Mouse (Mus musculus) cerebellum, adult 18-20 months (tissue): ENCODE data around the gene Cdk4.
A peak's percentile ranks its signal among the peaks of the same experiment; 100 is the strongest.

Experiments
- DNase-seq, 2 experiments: peaks; one replicate each; pipeline ENCODE4 v3.0.0; 2021

Gene Cdk4

GRCm38 (mm10) chr10:127075651-127076050, 12.3 kb downstream of the Cdk4 start:
- no peak for DNase-seq

- DNase-seq, result no peak
Measured at GRCm38 (mm10) chr10:127076082-127076481, 12.7 kb downstream of the Cdk4 start.

- DNase-seq, result no peak
Measured at GRCm38 (mm10) chr10:127077515-127077914, 14.2 kb downstream of the Cdk4 start.

GRCm38 (mm10) chr10:127078001-127078676, 14.8 kb downstream of the Cdk4 start:
- DNase-seq, result peak in 1 of 2 experiments; percentile 27

GRCm38 (mm10) chr10:127078677-127079575, 15.6 kb downstream of the Cdk4 start:
- peak; percentile 77 to 81 for DNase-seq

- DNase-seq, result peak; percentile 69 to 78
Measured at GRCm38 (mm10) chr10:127079665-127080391, 16.5 kb downstream of the Cdk4 start.

- peak; percentile 71 to 78 for DNase-seq
Measured at GRCm38 (mm10) chr10:127080901-127081780, 17.8 kb downstream of the Cdk4 start.

GRCm38 (mm10) chr10:127081996-127082620, 18.8 kb downstream of the Cdk4 start:
- DNase-seq, result peak in 1 of 2 experiments; percentile 30

- peak in 1 of 2 experiments; percentile 45 for DNase-seq
Measured at GRCm38 (mm10) chr10:127083292-127083914, 20.1 kb downstream of the Cdk4 start.

GRCm38 (mm10) chr10:127083915-127084306, 20.6 kb downstream of the Cdk4 start:
- peak; percentile 50 to 63 for DNase-seq

- no peak for DNase-seq
Measured at GRCm38 (mm10) chr10:127085052-127085451, 21.7 kb downstream of the Cdk4 start.

GRCm38 (mm10) chr10:127085633-127086032, 22.3 kb downstream of the Cdk4 start:
- no peak for DNase-seq

- DNase-seq, result no peak
Measured at GRCm38 (mm10) chr10:127090560-127091411, 27.5 kb downstream of the Cdk4 start.

- DNase-seq, result peak in 1 of 2 experiments; percentile 27
Measured at GRCm38 (mm10) chr10:127091507-127092396, 28.4 kb downstream of the Cdk4 start.

GRCm38 (mm10) chr10:127092742-127093141, 29.4 kb downstream of the Cdk4 start:
- DNase-seq, result peak in 1 of 2 experiments; percentile 5

GRCm38 (mm10) chr10:127094382-127094802, 31.1 kb downstream of the Cdk4 start:
- DNase-seq, result peak in 1 of 2 experiments; percentile 51

- DNase-seq, result no peak
Measured at GRCm38 (mm10) chr10:127098514-127098913, 35.2 kb downstream of the Cdk4 start.

- no peak for DNase-seq
Measured at GRCm38 (mm10) chr10:127099191-127099590, 35.9 kb downstream of the Cdk4 start.

- no peak for DNase-seq
Measured at GRCm38 (mm10) chr10:127099868-127100267, 36.5 kb downstream of the Cdk4 start.
